Mouse (Mus musculus) hindbrain, embryonic 15.5 days (tissue): ENCODE data around the gene Kank4. TPM values are rescaled to one million over a fixed set of nuclear protein-coding genes. Genes with fewer than 3 reads are reported as not detected.

ENCODE experiments used
- ATAC-seq: fragments of 200-750 bp; cut with Nextera tagmentation; 2 replicates; pipeline ENCODE4 v1.8.0; 2017; ENCODE audit warnings: low read depth, moderate number of reproducible peaks, moderate TSS enrichment; ENCODE audit not compliant: low FRiP score
- H3K27ac ChIP-seq: fragments of 300-500 bp; sonication (generic); replicated peaks from 2 replicates; pipeline ENCODE4 v1.5.1; 2015; ENCODE audit warnings: mild to moderate bottlenecking, inconsistent platforms
- H3K27me3 ChIP-seq: fragments of 300-500 bp; sonication (generic); 2 replicates; pipeline ENCODE4 v1.6.1; 2015; ENCODE audit warnings: control low read depth, inconsistent platforms
- H3K36me3 ChIP-seq: fragments of 300-500 bp; sonication (generic); 2 replicates; pipeline ENCODE4 v1.6.1; 2015; ENCODE audit warnings: control low read depth, inconsistent platforms
- H3K4me1 ChIP-seq: fragments of 300-500 bp; sonication (generic); replicated peaks from 2 replicates; pipeline ENCODE4 v1.6.1; 2015; ENCODE audit warnings: control low read depth, inconsistent platforms
- H3K4me2 ChIP-seq: fragments of 300-500 bp; sonication (generic); 2 replicates; pipeline ENCODE4 v1.6.1; 2015; ENCODE audit warnings: moderate library complexity, mild to moderate bottlenecking, inconsistent platforms
- H3K4me3 ChIP-seq: fragments of 300-500 bp; sonication (generic); 2 replicates; pipeline ENCODE4 v1.5.1; 2015; ENCODE audit warnings: mild to moderate bottlenecking, inconsistent platforms
- H3K9ac ChIP-seq: fragments of 300-500 bp; sonication (generic); 2 replicates; pipeline ENCODE4 v1.6.1; 2015; ENCODE audit warnings: inconsistent platforms
- H3K9me3 ChIP-seq: fragments of 300-500 bp; sonication (generic); 2 replicates; pipeline ENCODE4 v1.6.1; 2016; ENCODE audit warnings: control low read depth, inconsistent platforms
- WGBS: fragments of 180-500 bp; shearing (Covaris S2); methylation state at CpG from one replicate; pipeline ENCODE4 v1.1.7; 2015; 5-methylcytosine and 5-hydroxymethylcytosine counted together
- polyA plus RNA-seq: library from polyadenylated mRNA; unstranded; fragments of >200 nt; fragmentation: Nextera tagmentation; extraction: Ambion mirVana; gene quantifications from 2 replicates; pipeline ENCODE4 v1.2.1, GENCODE M21; 2015

The Kank4 gene
- polyA plus RNA-seq, 1 experiment from 2014 or later, result 0.69 TPM

- no peak overlapping the region for H3K4me3 ChIP-seq
- no peaks in the 10 kb centered on the region for H3K9me3 ChIP-seq
- WGBS, result 48% methylated on average over 1 of the region's 1 CpGs
- no peaks in the 10 kb centered on the region for H3K36me3 ChIP-seq
- no peak overlapping the region for H3K4me2 ChIP-seq
- peaks cover 11% of the 10 kb centered on the region for H3K4me1 ChIP-seq
- no peak overlapping the region for H3K27ac ChIP-seq
- H3K9ac ChIP-seq, result no peak overlapping the region
- H3K27me3 ChIP-seq, result no peaks in the 10 kb centered on the region
- no peak for ATAC-seq
Measured at GRCm38 (mm10) chr4:98790721-98791120, 26.6 kb downstream of the Kank4 start.

- no peak for ATAC-seq
- WGBS, result 11% methylated on average over 9 of the region's 10 CpGs
- Histone ChIP-seq H3K27me3 (no peaks in the 10 kb centered on the region), H3K9ac (no peak overlapping the region), H3K4me1 (peaks cover 11% of the 10 kb centered on the region), H3K27ac (peak overlapping the region; percentile 30; the same call in 1 of the 2 replicates), H3K4me3 (peak overlapping the region; percentile 14), H3K9me3 (no peaks in the 10 kb centered on the region), H3K4me2 (peak overlapping the region; percentile 51), H3K36me3 (no peaks in the 10 kb centered on the region)
Measured at GRCm38 (mm10) chr4:98789861-98790311, 27.5 kb downstream of the Kank4 start.

GRCm38 (mm10) chr4:98789133-98789765 is 28.1 kb downstream of the Kank4 start:
- peak overlapping the region; percentile 30; the same call in 1 of the 2 replicates for H3K27ac ChIP-seq
- ATAC-seq, result no peak
- H3K27me3 ChIP-seq, result no peaks in the 10 kb centered on the region
- H3K9ac ChIP-seq, result no peak overlapping the region
- no peaks in the 10 kb centered on the region for H3K9me3 ChIP-seq
- H3K4me1 ChIP-seq, result peaks cover 11% of the 10 kb centered on the region
- no peaks in the 10 kb centered on the region for H3K36me3 ChIP-seq
- H3K4me2 ChIP-seq, result peak overlapping the region; percentile 51
- 57% methylated on average over 7 of the region's 7 CpGs for WGBS
- peak overlapping the region; percentile 14 for H3K4me3 ChIP-seq

- no peaks in the 10 kb centered on the region for H3K36me3 ChIP-seq
- no peak overlapping the region for H3K4me3 ChIP-seq
- no peak overlapping the region for H3K9ac ChIP-seq
- 23% methylated on average over 3 of the region's 3 CpGs for WGBS
- no peak for ATAC-seq
- peaks cover 11% of the 10 kb centered on the region for H3K4me1 ChIP-seq
- no peak overlapping the region for H3K27ac ChIP-seq
- H3K9me3 ChIP-seq, result no peaks in the 10 kb centered on the region
- no peaks in the 10 kb centered on the region for H3K27me3 ChIP-seq
- H3K4me2 ChIP-seq, result no peak overlapping the region
Measured at GRCm38 (mm10) chr4:98786281-98786680, 31.1 kb downstream of the Kank4 start.

GRCm38 (mm10) chr4:98785851-98786250 is 31.5 kb downstream of the Kank4 start:
- ATAC-seq, result no peak
- H3K9ac ChIP-seq, result no peak overlapping the region
- H3K27ac ChIP-seq, result no peak overlapping the region
- no peaks in the 10 kb centered on the region for H3K9me3 ChIP-seq
- 30% methylated on average over 8 of the region's 8 CpGs for WGBS
- H3K36me3 ChIP-seq, result no peaks in the 10 kb centered on the region
- no peaks in the 10 kb centered on the region for H3K27me3 ChIP-seq
- H3K4me1 ChIP-seq, result peaks cover 11% of the 10 kb centered on the region
- H3K4me2 ChIP-seq, result no peak overlapping the region
- no peak overlapping the region for H3K4me3 ChIP-seq

GRCm38 (mm10) chr4:98778219-98778618 is 39.1 kb downstream of the Kank4 start:
- Histone ChIP-seq H3K4me2 (peak overlapping the region; percentile 42), H3K4me3 (no peak overlapping the region)
- no peak for ATAC-seq

GRCm38 (mm10) chr4:98777464-98777863 is 39.9 kb downstream of the Kank4 start:
- no peak overlapping the region for H3K9ac ChIP-seq
- H3K27me3 ChIP-seq, result 0 out of 2 replicates have a peak, but pooled peaks cover 3% of the 10 kb centered on the region
- H3K36me3 ChIP-seq, result no peaks in the 10 kb centered on the region
- H3K4me1 ChIP-seq, result peaks cover 6% of the 10 kb centered on the region
- H3K9me3 ChIP-seq, result no peaks in the 10 kb centered on the region
- no peak overlapping the region for H3K27ac ChIP-seq
- WGBS, result 89% methylated on average over 6 of the region's 6 CpGs
- ATAC-seq, result no peak
- no peak overlapping the region for H3K4me2 ChIP-seq
- H3K4me3 ChIP-seq, result no peak overlapping the region

More at GRCm38 (mm10) chr4:98778219-98778618, 39.1 kb downstream of the Kank4 start:
- Histone ChIP-seq H3K9me3 (no peaks in the 10 kb centered on the region), H3K4me1 (peaks cover 6% of the 10 kb centered on the region), H3K9ac (no peak overlapping the region), H3K36me3 (no peaks in the 10 kb centered on the region), H3K27me3 (0 out of 2 replicates have a peak, but pooled peaks cover 3% of the 10 kb centered on the region), H3K27ac (no peak overlapping the region)
- 18% methylated on average over 16 of the region's 16 CpGs for WGBS

- 92% methylated on average over 10 of the region's 10 CpGs for WGBS
- no peaks in the 10 kb centered on the region for H3K9me3 ChIP-seq
- no peak for ATAC-seq
- peaks cover 6% of the 10 kb centered on the region for H3K4me1 ChIP-seq
- H3K27me3 ChIP-seq, result 0 out of 2 replicates have a peak, but pooled peaks cover 3% of the 10 kb centered on the region
- no peak overlapping the region for H3K27ac ChIP-seq
- H3K36me3 ChIP-seq, result no peaks in the 10 kb centered on the region
- no peak overlapping the region for H3K4me2 ChIP-seq
- H3K4me3 ChIP-seq, result no peak overlapping the region
- no peak overlapping the region for H3K9ac ChIP-seq
Measured at GRCm38 (mm10) chr4:98776721-98777427, 40.5 kb downstream of the Kank4 start.

GRCm38 (mm10) chr4:98773785-98774184 is 43.6 kb downstream of the Kank4 start:
- Histone ChIP-seq H3K9ac (no peak overlapping the region), H3K27ac (no peak overlapping the region), H3K27me3 (no peaks in the 10 kb centered on the region), H3K4me1 (peaks cover 6% of the 10 kb centered on the region), H3K4me2 (no peak overlapping the region), H3K36me3 (no peaks in the 10 kb centered on the region), H3K4me3 (no peak overlapping the region), H3K9me3 (no peaks in the 10 kb centered on the region)
- ATAC-seq, result no peak
- 91% methylated on average over 5 of the region's 5 CpGs for WGBS

- no peak overlapping the region for H3K27ac ChIP-seq
- no peak for ATAC-seq
- no peaks in the 10 kb centered on the region for H3K4me1 ChIP-seq
- no peak overlapping the region for H3K4me2 ChIP-seq
- 82% methylated on average over 14 of the region's 14 CpGs for WGBS
- H3K9ac ChIP-seq, result no peak overlapping the region
- H3K9me3 ChIP-seq, result no peaks in the 10 kb centered on the region
- H3K4me3 ChIP-seq, result no peak overlapping the region
- no peaks in the 10 kb centered on the region for H3K36me3 ChIP-seq
- H3K27me3 ChIP-seq, result no peaks in the 10 kb centered on the region
Measured at GRCm38 (mm10) chr4:98767134-98768133, 49.9 kb downstream of the Kank4 start.

GRCm38 (mm10) chr4:98758872-98759518 is 58.3 kb downstream of the Kank4 start:
- WGBS, result 72% methylated on average over 3 of the region's 3 CpGs
- no peak for ATAC-seq

More at GRCm38 (mm10) chr4:98758872-98759518, 58.3 kb downstream of the Kank4 start:
- Histone ChIP-seq H3K4me1 (peaks cover 29% of the 10 kb centered on the region), H3K9me3 (no peaks in the 10 kb centered on the region), H3K27ac (no peak overlapping the region), H3K9ac (no peak overlapping the region), H3K36me3 (no peaks in the 10 kb centered on the region), H3K4me3 (no peak overlapping the region), H3K4me2 (no peak overlapping the region), H3K27me3 (no peaks in the 10 kb centered on the region)
